In genomic region chr10:75703504-75703903, GRCm38 (mm10) we compare ENCODE assay signal across 8 mouse cellular contexts. TPM values are rescaled to one million over a fixed set of nuclear protein-coding genes. Genes with fewer than 3 reads are reported as not detected.
DNase-seq lines count a peak whose midpoint lies in the region; TF ChIP-seq lines count a peak whose summit lies in the region.

No protein-coding gene starts in this region.

- intact Hi-C loops in left cerebral cortex, adult 2 months (cut with DNase I): no loop called here
- intact Hi-C loops in left cerebral cortex, postnatal 10 days (cut with DNase I): loop anchor here (5.0 kb wide), 2 partner anchors 66 to 116 kb away; partner anchors contain the start of gene Ggt5

- peak; percentile 28 for TF ChIP-seq CTCF in left cerebral cortex, adult 2 months (IDR thresholded peaks at IDR 0.05)
- no peak for TF ChIP-seq CTCF in olfactory bulb, adult 2 months (IDR thresholded peaks at IDR 0.05; ENCODE audit: insufficient read depth, low read depth, low read length)

- TF ChIP-seq POLR2A in olfactory bulb, adult 2 months (IDR thresholded peaks at IDR 0.05; ENCODE audit: insufficient read depth, low read depth, low read length): no peak

- H3K4me1 ChIP-seq in olfactory bulb, adult 2 months (ENCODE audit: control insufficient read depth, insufficient read depth, low read length): peaks cover 43% of the 10 kb centered on the region

- DNase-seq in cerebellum, adult 18-20 months: peak; percentile 29 to 37
- DNase-seq in cerebellum, adult 8-10 months: no peak
- DNase-seq in left cerebral cortex, adult 2 months (ENCODE audit: extremely low spot score in 1 of 2, low spot score in 2 of 2): no peak
- DNase-seq in left cerebral cortex, postnatal 10 days (ENCODE audit: extremely low spot score in 1 of 2, low spot score in 2 of 2): no peak
- DNase-seq in induced T-regulatory cell, adult 2 months (ENCODE audit: low read depth): peak; percentile 19
- DNase-seq in gastrocnemius, adult 18-20 months (ENCODE audit: low spot score): no peak
- DNase-seq in spleen, adult 18-20 months: no peak

- H3K4me3 ChIP-seq in left cerebral cortex, adult 2 months: no peak overlapping the region
- no peak overlapping the region for H3K4me3 ChIP-seq in olfactory bulb, adult 2 months (ENCODE audit: insufficient read depth, low read depth, low read length)

- 72% methylated on average over 1 of the region's 1 CpGs for WGBS in olfactory bulb, adult 2 months

- H3K27ac ChIP-seq in left cerebral cortex, adult 2 months: peak overlapping the region; percentile 62
- peak overlapping the region; percentile 71; the same call in 1 of the 2 replicates for H3K27ac ChIP-seq in olfactory bulb, adult 2 months (ENCODE audit: insufficient read depth, low read depth, low read length)

RNA-seq across cellular contexts. Expression of gene Susd2, which starts 59.7 kb away (rescaled TPM):
- total RNA-seq in left cerebral cortex, adult 2 months (2021): 1 to 10 TPM; 8.4 to 8.9 TPM
- total RNA-seq in left cerebral cortex, postnatal 10 days (2021): 1 to 10 TPM; 3.5 to 3.8 TPM
- not detected in 2 replicates for polyA plus RNA-seq in olfactory bulb, adult 2 months (2012; ENCODE audit: insufficient read depth, insufficient read length, low replicate concordance, missing spikeins)
- 1 to 10 TPM; 1.8 to 2.3 TPM for total RNA-seq in gastrocnemius, adult 18-20 months (2021)

Comparison
In these comparisons a context has a peak if more than half of its experiments do, and no peak if none do; other contexts are left out.
1. DNase-seq: peak in cerebellum, adult 18-20 months (2 of 2) and induced T-regulatory cell, adult 2 months (single experiment); none in cerebellum, adult 8-10 months (single experiment), left cerebral cortex, adult 2 months (0 of 2), left cerebral cortex, postnatal 10 days (0 of 2), gastrocnemius, adult 18-20 months (single experiment) and spleen, adult 18-20 months (0 of 2).